In genomic region chr4:127243552-127243951, GRCm38 (mm10) we compare ENCODE assay signal across 8 mouse cellular contexts. TPM values are rescaled to one million over a fixed set of nuclear protein-coding genes. Genes with fewer than 3 reads are reported as not detected.
DNase-seq lines count a peak whose midpoint lies in the region; ATAC-seq lines count a peak whose summit lies in the region.

Gene Smim12, plus strand, starts transcription at chr4:127243784.

- 0 out of 2 replicates have a peak within 1 kb of the TSS, but pooled peaks have one; percentile 13 for H3K27ac ChIP-seq in hindbrain, embryonic 11.5 days (ENCODE audit: low read depth, low read length)

- 0% methylated on average over 29 of the region's 29 CpGs for WGBS in hindbrain, embryonic 11.5 days

- no peaks in the 10 kb centered on the region for H3K9me3 ChIP-seq in hindbrain, embryonic 11.5 days (ENCODE audit: control insufficient read depth, low read length)

- peak within 1 kb of the TSS; percentile 91 for H3K9ac ChIP-seq in hindbrain, embryonic 11.5 days (ENCODE audit: low read depth, low read length)

- peak within 1 kb of the TSS; percentile 84 for H3K4me3 ChIP-seq in hindbrain, embryonic 11.5 days (ENCODE audit: low read depth, low read length)

- peak within 1 kb of the TSS; percentile 88 for H3K4me2 ChIP-seq in hindbrain, embryonic 11.5 days (replicated peaks; ENCODE audit: low read depth, low read length)

- peak; percentile 98 for DNase-seq in Muller cell, postnatal 12 days (ENCODE audit: inconsistent ontology term)
- peak; percentile 98 for DNase-seq in cerebellum, adult 9-11 months
- peak; percentile 94 to 100 for DNase-seq in frontal cortex, adult 2 months (ENCODE audit: extremely low spot score in 1 of 2, low spot score in 1 of 2)
- DNase-seq in hindbrain, embryonic 11.5 days (ENCODE audit: low spot score): peak; percentile 99
- DNase-seq in layer of hippocampus, postnatal 10 days (ENCODE audit: low spot score in 2 of 2): peak; percentile 100
- peak; percentile 99 for DNase-seq in lung, postnatal 10 days
- DNase-seq in ovary, postnatal 36 days (ENCODE audit: low spot score): peak; percentile 98
- peak; percentile 99 for DNase-seq in thymus, postnatal 25 days

- 0 out of 2 replicates have a peak, but pooled peaks cover 2% of the 10 kb centered on the region for H3K4me1 ChIP-seq in hindbrain, embryonic 11.5 days (replicated peaks; ENCODE audit: control insufficient read depth, insufficient read depth, low read length)

- no peaks in the 10 kb centered on the region; the same call in 1 of the 2 replicates for H3K36me3 ChIP-seq in hindbrain, embryonic 11.5 days (ENCODE audit: control insufficient read depth, insufficient read depth, low read length)

- ATAC-seq in hindbrain, embryonic 11.5 days (ENCODE audit: low FRiP score): peak; percentile 98

- no peaks in the 10 kb centered on the region for H3K27me3 ChIP-seq in hindbrain, embryonic 11.5 days (ENCODE audit: control insufficient read depth, insufficient read depth, low read length)

RNA-seq across cellular contexts. Expression of gene Smim12, which starts in this region (rescaled TPM):
- polyA plus RNA-seq in frontal cortex, adult 2 months (2012; rRNA removed): 75.6 and 76.0 TPM in 2 replicates
- polyA plus RNA-seq in hindbrain, embryonic 11.5 days (2014; fragmentation: Nextera tagmentation; extraction: Ambion mirVana): 59.3 and 59.7 TPM in 2 replicates
- total RNA-seq in layer of hippocampus, postnatal 10 days (2021): 10 to 100 TPM; 41.1 to 45.5 TPM

Comparison
In these comparisons a context has a peak if more than half of its experiments do, and no peak if none do; other contexts are left out.
1. Peak in every context shown above with its lines: DNase-seq, ATAC-seq, H3K4me3 ChIP-seq and H3K27ac ChIP-seq.